ENCODE assay signal across 17 mouse cellular contexts in the genomic region with DNA sequence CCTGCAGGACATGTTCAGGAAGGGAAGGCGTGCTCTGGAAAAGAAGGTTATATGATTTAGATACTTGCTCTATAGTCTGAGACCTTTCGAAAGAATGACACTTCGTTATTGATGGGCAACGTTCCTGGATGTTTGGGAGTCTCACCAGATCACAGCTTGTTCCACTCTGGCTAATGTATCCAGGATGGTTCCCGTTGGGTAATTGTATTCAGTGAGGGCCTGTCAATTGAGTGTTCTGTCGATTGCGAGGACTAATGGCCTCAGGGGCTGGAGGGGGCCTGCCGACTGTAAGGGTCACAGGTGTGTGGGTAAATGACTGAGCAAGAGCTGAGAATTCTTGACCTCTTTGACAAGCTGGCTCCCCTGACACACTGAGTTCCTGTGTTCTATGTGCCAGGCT.
DNase-seq lines count a peak whose midpoint lies in the region; ATAC-seq and TF ChIP-seq lines count a peak whose summit lies in the region.
"Had no signal": no experiment of that assay in that cellular context is flagged by ENCODE, and none has a peak within 500 bp of the region (broad histone marks: within the 10 kb centered on the region; RNA-seq: fewer than 3 reads in every experiment).

No protein-coding gene starts in this region.

- H3K4me3 ChIP-seq in hindbrain, embryonic 11.5 days (ENCODE audit: low read depth, low read length): no peak overlapping the region
- H3K4me3 ChIP-seq in hindbrain, embryonic 10.5 days: no peak overlapping the region
- no peak overlapping the region for H3K4me3 ChIP-seq in ES-E14 (ENCODE audit: insufficient read depth in 1 of 2, low read depth in 1 of 2, low read length in 2 of 2, poor library complexity in 1 of 2, severe bottlenecking in 1 of 2)
- H3K4me3 ChIP-seq: embryonic facial prominence, embryonic 12.5 days; forebrain, embryonic 15.5 days; heart, embryonic 13.5 days had no signal

- H3K36me3 ChIP-seq in hindbrain, embryonic 11.5 days (ENCODE audit: control insufficient read depth, insufficient read depth, low read length): no peaks in the 10 kb centered on the region
- H3K36me3 ChIP-seq in hindbrain, embryonic 10.5 days: no peaks in the 10 kb centered on the region
- no peaks in the 10 kb centered on the region for H3K36me3 ChIP-seq in ES-E14 (ENCODE audit: control insufficient read depth, insufficient read depth, low read length, poor library complexity, severe bottlenecking)
- H3K36me3 ChIP-seq: embryonic facial prominence, embryonic 12.5 days; forebrain, embryonic 15.5 days; G1E; heart, embryonic 13.5 days had no signal

- no peak overlapping the region for H3K27ac ChIP-seq in hindbrain, embryonic 11.5 days (ENCODE audit: low read depth, low read length)
- H3K27ac ChIP-seq in hindbrain, embryonic 10.5 days: no peak overlapping the region
- H3K27ac ChIP-seq in ES-E14 (ENCODE audit: insufficient read depth, low read depth, low read length, poor library complexity, severe bottlenecking): no peak overlapping the region
- H3K27ac ChIP-seq: embryonic facial prominence, embryonic 12.5 days; forebrain, embryonic 15.5 days; heart, embryonic 13.5 days; hindbrain, embryonic 14.5 days had no signal

- no peaks in the 10 kb centered on the region for H3K9me3 ChIP-seq in hindbrain, embryonic 11.5 days (ENCODE audit: control insufficient read depth, low read length)
- H3K9me3 ChIP-seq in hindbrain, embryonic 10.5 days: no peaks in the 10 kb centered on the region
- H3K9me3 ChIP-seq in ES-E14 (ENCODE audit: control insufficient read depth, insufficient read depth, low read depth, low read length): no peaks in the 10 kb centered on the region
- H3K9me3 ChIP-seq: embryonic facial prominence, embryonic 12.5 days; forebrain, embryonic 15.5 days; heart, embryonic 13.5 days had no signal

- ATAC-seq in hindbrain, embryonic 11.5 days (ENCODE audit: low FRiP score): no peak
- ATAC-seq: activated CD4-positive, CD25-positive, alpha-beta regulatory T cell, adult 4 months; forebrain, embryonic 15.5 days; intestine, embryonic 16.5 days had no signal

- no peak for TF ChIP-seq CTCF in brain, embryonic 14.5 days (IDR thresholded peaks at IDR 0.05; ENCODE audit: borderline replicate concordance, extremely low read depth, insufficient read depth, insufficient read length)

- H3K9ac ChIP-seq in hindbrain, embryonic 11.5 days (ENCODE audit: low read depth, low read length): no peak overlapping the region
- H3K9ac ChIP-seq in ES-E14 (ENCODE audit: insufficient read depth, low read depth, low read length, poor library complexity, severe bottlenecking): no peak overlapping the region
- H3K9ac ChIP-seq: embryonic facial prominence, embryonic 12.5 days; forebrain, embryonic 15.5 days; heart, embryonic 13.5 days; hindbrain, embryonic 14.5 days had no signal

- in situ Hi-C loops in ES-E14 (cut with MboI; ENCODE audit: low sequenced_read_pairs in 2 of 2, unreplicated experiment in 2 of 2): no loop called here

- WGBS in hindbrain, embryonic 11.5 days: 59% methylated on average over 8 of the region's 8 CpGs
- 65% methylated on average over 8 of the region's 8 CpGs for WGBS in hindbrain, embryonic 10.5 days

- no peaks in the 10 kb centered on the region for H3K4me1 ChIP-seq in hindbrain, embryonic 11.5 days (replicated peaks; ENCODE audit: control insufficient read depth, insufficient read depth, low read length)
- peaks cover 9% of the 10 kb centered on the region for H3K4me1 ChIP-seq in hindbrain, embryonic 10.5 days (replicated peaks)
- H3K4me1 ChIP-seq in ES-E14 (ENCODE audit: control insufficient read depth in 2 of 2, insufficient read depth in 2 of 2, low read length in 2 of 2, poor library complexity in 1 of 2): peaks cover 4 to 24% of the 10 kb centered on the region in 2 experiments; a peak in 2 of 4 replicates
- H3K4me1 ChIP-seq: forebrain, embryonic 15.5 days had no signal

- no peaks in the 10 kb centered on the region for H3K27me3 ChIP-seq in hindbrain, embryonic 11.5 days (ENCODE audit: control insufficient read depth, insufficient read depth, low read length)
- H3K27me3 ChIP-seq in hindbrain, embryonic 10.5 days (ENCODE audit: insufficient read depth, poor library complexity, severe bottlenecking): no peaks in the 10 kb centered on the region
- H3K27me3 ChIP-seq: embryonic facial prominence, embryonic 12.5 days; forebrain, embryonic 15.5 days had no signal

- H3K4me2 ChIP-seq in hindbrain, embryonic 11.5 days (replicated peaks; ENCODE audit: low read depth, low read length): no peak overlapping the region
- H3K4me2 ChIP-seq: embryonic facial prominence, embryonic 12.5 days; forebrain, embryonic 15.5 days; heart, embryonic 13.5 days; hindbrain, embryonic 14.5 days had no signal

- no peak for TF ChIP-seq POLR2A in brain, embryonic 14.5 days (IDR thresholded peaks at IDR 0.05; ENCODE audit: borderline replicate concordance, extremely low read depth, insufficient read depth, insufficient read length, poor library complexity, severe bottlenecking)

- peak; percentile 28 for DNase-seq in hindbrain, embryonic 11.5 days (ENCODE audit: low spot score)
- no peak for DNase-seq in hindbrain, embryonic 10.5 days (ENCODE audit: low spot score)
- peak; percentile 35 for DNase-seq in ES-E14 (ENCODE audit: low read depth, low spot score)
- DNase-seq in brain, embryonic 14.5 days (ENCODE audit: low read depth): peak; percentile 27
- DNase-seq in spleen, adult 18-20 months: no peak
- DNase-seq in kidney, adult 11 months: no peak
- DNase-seq: adrenal gland, postnatal 14 days; gastrocnemius, postnatal 36 days; heart, adult 11 months; heart, postnatal 36 days had no signal

TF ChIP-seq in ES-E14, 5 proteins besides CTCF, POLR2A, EP300 and RAD21:
- TF ChIP-seq MAFK (IDR thresholded peaks at IDR 0.05; ENCODE audit: insufficient read depth, low read depth, low read length) (no peak), HCFC1 (IDR thresholded peaks at IDR 0.05; ENCODE audit: borderline replicate concordance, insufficient read depth, low read length) (no peak), CHD2 (IDR thresholded peaks at IDR 0.05; ENCODE audit: low read depth, low read length) (no peak), ZNF384 (IDR thresholded peaks at IDR 0.05; ENCODE audit: low read depth, low read length) (no peak), ZC3H11A (IDR thresholded peaks at IDR 0.05; ENCODE audit: borderline replicate concordance, low read depth, low read length) (no peak)
TF ChIP-seq in ES-E14: peak in this region for 0.

Comparison
In these comparisons a context has a peak if more than half of its experiments do, and no peak if none do; other contexts are left out.
1. DNase-seq: peak in hindbrain, embryonic 11.5 days (single experiment), ES-E14 (single experiment) and brain, embryonic 14.5 days (single experiment); none in hindbrain, embryonic 10.5 days (single experiment), spleen, adult 18-20 months (0 of 2) and kidney, adult 11 months (single experiment).